In genomic region chr14:29877671-29878422, GRCm38 (mm10) we compare ENCODE assay signal across 11 mouse cellular contexts.
DNase-seq lines count a peak whose midpoint lies in the region; ATAC-seq and TF ChIP-seq lines count a peak whose summit lies in the region.
"Had no signal": no experiment of that assay in that cellular context is flagged by ENCODE, and none has a peak within 500 bp of the region (broad histone marks: within the 10 kb centered on the region; RNA-seq: fewer than 3 reads in every experiment).

No protein-coding gene starts in this region.

- no peak overlapping the region for H3K9ac ChIP-seq in intestine, embryonic 14.5 days (ENCODE audit: low read length)
- no peak overlapping the region for H3K9ac ChIP-seq in intestine, postnatal 0 days (ENCODE audit: low read depth, low read length)
- no peak overlapping the region for H3K9ac ChIP-seq in neural tube, embryonic 15.5 days (replicated peaks)
- no peak overlapping the region for H3K9ac ChIP-seq in hindbrain, embryonic 16.5 days (ENCODE audit: low read depth, low read length)
- H3K9ac ChIP-seq: hindbrain, embryonic 14.5 days; midbrain, embryonic 12.5 days; stomach, embryonic 15.5 days had no signal

- TF ChIP-seq CTCF in intestine, postnatal 0 days (IDR thresholded peaks at IDR 0.05; ENCODE audit: low read depth), result no peak

- H3K27me3 ChIP-seq in intestine, embryonic 14.5 days (replicated peaks; ENCODE audit: control insufficient read depth, insufficient read depth, low read length), result peaks cover 33% of the 10 kb centered on the region
- no peaks in the 10 kb centered on the region for H3K27me3 ChIP-seq in intestine, postnatal 0 days (replicated peaks; ENCODE audit: control insufficient read depth, insufficient read depth, low read length)
- no peaks in the 10 kb centered on the region for H3K27me3 ChIP-seq in neural tube, embryonic 15.5 days (replicated peaks)
- H3K27me3 ChIP-seq in hindbrain, embryonic 16.5 days (replicated peaks; ENCODE audit: control insufficient read depth, insufficient read depth, low read length), result no peaks in the 10 kb centered on the region
- H3K27me3 ChIP-seq: midbrain, embryonic 12.5 days; stomach, embryonic 15.5 days had no signal

- no peak for DNase-seq in intestine, embryonic 14.5 days (ENCODE audit: low spot score)
- peak; percentile 30 to 41 for DNase-seq in right cerebral cortex, postnatal 10 days (ENCODE audit: low spot score in 2 of 2)
- DNase-seq in right cerebral cortex, postnatal 14 days, result no peak
- DNase-seq in kidney, postnatal 25 days, result peak; percentile 4 to 46
- DNase-seq in adipocyte (ENCODE audit: low spot score), result no peak

- no peaks in the 10 kb centered on the region for H3K4me1 ChIP-seq in intestine, embryonic 14.5 days (replicated peaks; ENCODE audit: control insufficient read depth, insufficient read depth, low read length)
- no peaks in the 10 kb centered on the region for H3K4me1 ChIP-seq in intestine, postnatal 0 days (replicated peaks; ENCODE audit: control insufficient read depth, insufficient read depth, low read length)
- H3K4me1 ChIP-seq in neural tube, embryonic 15.5 days, result 0 out of 2 replicates have a peak, but pooled peaks cover 6% of the 10 kb centered on the region
- H3K4me1 ChIP-seq in hindbrain, embryonic 16.5 days (ENCODE audit: control insufficient read depth, insufficient read depth, low read depth, low read length), result no peaks in the 10 kb centered on the region
- H3K4me1 ChIP-seq: midbrain, embryonic 12.5 days; stomach, embryonic 15.5 days had no signal

- H3K27ac ChIP-seq in intestine, embryonic 14.5 days (ENCODE audit: low read depth), result 0 out of 2 replicates have a peak overlapping the region, but pooled peaks have one; percentile 1
- H3K27ac ChIP-seq in intestine, postnatal 0 days (ENCODE audit: low read depth, low read length), result no peak overlapping the region
- H3K27ac ChIP-seq in neural tube, embryonic 15.5 days (replicated peaks), result no peak overlapping the region
- no peak overlapping the region for H3K27ac ChIP-seq in hindbrain, embryonic 16.5 days (ENCODE audit: low read depth, low read length)
- H3K27ac ChIP-seq: hindbrain, embryonic 14.5 days; midbrain, embryonic 12.5 days; stomach, embryonic 15.5 days had no signal

- H3K36me3 ChIP-seq in intestine, embryonic 14.5 days (ENCODE audit: control insufficient read depth, insufficient read depth, low read length), result no peaks in the 10 kb centered on the region
- H3K36me3 ChIP-seq in intestine, postnatal 0 days (ENCODE audit: control insufficient read depth, insufficient read depth), result no peaks in the 10 kb centered on the region
- no peaks in the 10 kb centered on the region for H3K36me3 ChIP-seq in neural tube, embryonic 15.5 days
- H3K36me3 ChIP-seq in hindbrain, embryonic 16.5 days (ENCODE audit: control insufficient read depth, insufficient read depth, low read length), result no peaks in the 10 kb centered on the region
- H3K36me3 ChIP-seq: midbrain, embryonic 12.5 days; stomach, embryonic 15.5 days had no signal

- H3K9me3 ChIP-seq in intestine, embryonic 14.5 days (ENCODE audit: control insufficient read depth, low read length), result no peaks in the 10 kb centered on the region
- H3K9me3 ChIP-seq in intestine, postnatal 0 days (ENCODE audit: control insufficient read depth), result no peaks in the 10 kb centered on the region
- no peaks in the 10 kb centered on the region for H3K9me3 ChIP-seq in neural tube, embryonic 15.5 days (replicated peaks)
- H3K9me3 ChIP-seq in hindbrain, embryonic 16.5 days (ENCODE audit: control insufficient read depth, low read length), result no peaks in the 10 kb centered on the region
- H3K9me3 ChIP-seq: midbrain, embryonic 12.5 days; stomach, embryonic 15.5 days had no signal

- H3K4me3 ChIP-seq in intestine, embryonic 14.5 days (ENCODE audit: low read depth, low read length), result no peak overlapping the region
- H3K4me3 ChIP-seq in intestine, postnatal 0 days (ENCODE audit: low read depth, low read length), result no peak overlapping the region
- H3K4me3 ChIP-seq in neural tube, embryonic 15.5 days (replicated peaks), result no peak overlapping the region
- H3K4me3 ChIP-seq in hindbrain, embryonic 16.5 days (ENCODE audit: low read length), result no peak overlapping the region
- H3K4me3 ChIP-seq: midbrain, embryonic 12.5 days; stomach, embryonic 15.5 days had no signal

- WGBS in intestine, embryonic 14.5 days, result 53% methylated on average over 11 of the region's 11 CpGs
- WGBS in intestine, postnatal 0 days, result 64% methylated on average over 11 of the region's 11 CpGs
- WGBS in neural tube, embryonic 15.5 days, result 71% methylated on average over 11 of the region's 11 CpGs
- WGBS in hindbrain, embryonic 16.5 days, result 75% methylated on average over 11 of the region's 11 CpGs

- no peak overlapping the region for H3K4me2 ChIP-seq in intestine, embryonic 14.5 days (ENCODE audit: low read length)
- H3K4me2 ChIP-seq in intestine, postnatal 0 days (replicated peaks; ENCODE audit: low read depth), result no peak overlapping the region
- no peak overlapping the region for H3K4me2 ChIP-seq in neural tube, embryonic 15.5 days
- H3K4me2 ChIP-seq in hindbrain, embryonic 16.5 days (ENCODE audit: low read length), result no peak overlapping the region
- H3K4me2 ChIP-seq: hindbrain, embryonic 14.5 days; midbrain, embryonic 12.5 days; stomach, embryonic 15.5 days had no signal

- ATAC-seq in intestine, embryonic 14.5 days (replicated peaks; ENCODE audit: low FRiP score, low TSS enrichment, low read depth), result 0 out of 2 replicates have a peak, but pooled peaks have one; percentile 36
- no peak for ATAC-seq in intestine, postnatal 0 days
- no peak for ATAC-seq in neural tube, embryonic 15.5 days (ENCODE audit: low FRiP score)
- no peak for ATAC-seq in hindbrain, embryonic 16.5 days

Comparison
In these comparisons a context has a peak if more than half of its experiments do, and no peak if none do; other contexts are left out.
1. DNase-seq: peak in right cerebral cortex, postnatal 10 days (2 of 2) and kidney, postnatal 25 days (2 of 2); none in intestine, embryonic 14.5 days (single experiment), right cerebral cortex, postnatal 14 days (single experiment) and adipocyte (single experiment).